Mouse (Mus musculus) neural tube, embryonic 14.5 days (tissue): Measurements from ENCODE around the gene Terb2. TPM values are rescaled to one million over a fixed set of nuclear protein-coding genes. Genes with fewer than 3 reads are reported as not detected.
A peak's percentile ranks its signal among the peaks of the same experiment; 100 is the strongest.

ENCODE experiments used
- ATAC-seq: fragments of 200-750 bp; cut with Nextera tagmentation; 2 replicates; pipeline ENCODE4 v1.8.0; 2017; ENCODE audit warnings: low read depth, mild to moderate bottlenecking, moderate TSS enrichment, moderate library complexity
- H3K27ac ChIP-seq: fragments of 300-500 bp; sonication (generic); 2 replicates; pipeline ENCODE4 v1.5.1; 2014; ENCODE audit warnings: low read depth, mild to moderate bottlenecking, control low read depth, low read length, moderate library complexity, mixed read lengths
- H3K27me3 ChIP-seq: fragments of 300-500 bp; sonication (generic); 2 replicates; pipeline ENCODE4 v1.6.1; 2014; ENCODE audit warnings: low read length; ENCODE audit not compliant: control insufficient read depth, insufficient read depth
- H3K36me3 ChIP-seq: fragments of 300-500 bp; sonication (generic); 2 replicates; pipeline ENCODE4 v1.6.1; 2014; ENCODE audit warnings: low read length, mixed read lengths; ENCODE audit not compliant: control insufficient read depth, insufficient read depth
- H3K4me1 ChIP-seq: fragments of 300-500 bp; sonication (generic); 2 replicates; pipeline ENCODE4 v1.6.1; 2014; ENCODE audit warnings: low read length; ENCODE audit not compliant: control insufficient read depth, insufficient read depth
- H3K4me2 ChIP-seq: fragments of 300-500 bp; sonication (generic); 2 replicates; pipeline ENCODE4 v1.6.1; 2014; ENCODE audit warnings: mild to moderate bottlenecking, low read depth, low read length, control low read depth
- H3K4me3 ChIP-seq: fragments of 300-500 bp; sonication (generic); 2 replicates; pipeline ENCODE4 v1.5.1; 2014; ENCODE audit warnings: low read depth, low read length, control low read depth, mixed read lengths
- H3K9ac ChIP-seq: fragments of 300-500 bp; sonication (generic); replicated peaks from 2 replicates; pipeline ENCODE4 v1.6.1; 2014; ENCODE audit warnings: low read depth, mild to moderate bottlenecking, control low read depth, low read length, mixed read lengths
- H3K9me3 ChIP-seq: fragments of 300-500 bp; sonication (generic); 2 replicates; pipeline ENCODE4 v1.6.1; 2016; ENCODE audit warnings: low read length; ENCODE audit not compliant: control insufficient read depth
- WGBS: fragments of 180-500 bp; shearing (Covaris S2); extraction: QIAGEN DNeasy Blood & Tissue Kit; methylation state at CpG from one replicate; pipeline ENCODE4 v1.1.7; 2014; 5-methylcytosine and 5-hydroxymethylcytosine counted together
- polyA plus RNA-seq: library from polyadenylated mRNA; unstranded; fragments of >200 nt; fragmentation: Nextera tagmentation; extraction: Ambion mirVana; gene quantifications from 2 replicates; pipeline ENCODE4 v1.2.1, GENCODE M21; 2014

Terb2 gene
- polyA plus RNA-seq, 1 experiment from 2014 or later = not detected

DNA sequence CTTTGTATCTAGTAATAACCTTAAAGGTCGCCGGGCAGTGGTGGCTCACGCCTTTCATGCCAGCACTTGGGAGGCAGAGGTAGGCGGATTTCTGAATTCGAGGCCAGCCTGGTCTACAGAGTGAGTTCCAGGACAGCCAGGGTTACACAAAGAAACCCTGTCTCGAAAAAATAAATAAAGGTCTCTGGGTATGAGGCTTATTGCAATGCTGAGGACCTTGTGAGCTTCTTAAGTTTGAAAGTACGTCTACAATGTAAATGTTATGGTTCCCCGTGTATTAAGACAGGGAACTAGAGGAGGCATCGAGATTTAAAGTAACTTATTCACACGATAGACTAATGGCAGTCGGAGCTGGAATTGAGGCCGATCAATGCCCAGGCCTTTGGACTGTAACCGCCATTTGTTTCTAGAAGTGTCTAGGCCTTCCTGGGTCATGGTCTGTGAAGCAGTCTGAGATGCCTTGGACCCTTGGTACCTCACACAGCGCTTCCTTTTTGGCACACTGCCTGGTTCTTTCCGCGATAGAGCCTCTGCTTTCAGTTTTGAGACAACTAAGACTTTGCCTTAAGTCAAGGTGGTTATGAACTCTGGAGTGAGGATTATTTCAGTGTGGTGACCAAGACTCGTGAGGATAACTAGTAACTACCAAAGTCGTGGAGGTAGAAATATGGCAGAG is 37.7 kb upstream of the Terb2 start:
- ATAC-seq = no peak
- Histone ChIP-seq H3K9me3 (no peaks in the 10 kb centered on the region), H3K4me1 (no peaks in the 10 kb centered on the region), H3K27ac (no peak overlapping the region; the same call in 1 of the 2 replicates), H3K27me3 (no peaks in the 10 kb centered on the region), H3K4me3 (peak overlapping the region; percentile 55), H3K9ac (peak overlapping the region; percentile 60), H3K36me3 (no peaks in the 10 kb centered on the region), H3K4me2 (peak overlapping the region; percentile 66)
- WGBS = 34% methylated on average over 18 of the region's 18 CpGs

DNA sequence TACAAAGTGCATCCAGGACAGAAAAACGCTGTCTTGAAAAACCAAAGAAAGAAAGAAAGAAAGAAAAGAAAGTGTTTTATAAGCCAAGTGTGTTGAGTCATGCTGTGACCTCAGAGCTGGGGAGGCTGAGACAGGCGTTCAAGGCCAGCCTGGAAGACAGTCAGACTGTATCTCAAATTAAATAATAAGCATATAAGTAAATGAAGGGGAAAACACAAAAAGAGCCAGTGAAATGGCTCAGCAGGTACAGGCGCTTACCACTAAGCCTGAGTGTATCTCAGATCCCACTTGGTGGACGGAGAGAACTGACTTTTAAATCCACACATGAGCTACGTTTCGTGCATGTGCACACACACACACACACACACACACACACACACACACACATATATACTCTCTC is 36.8 kb upstream of the Terb2 start:
- 94% methylated on average over 6 of the region's 6 CpGs for WGBS
- Histone ChIP-seq H3K4me2 (no peak overlapping the region), H3K9me3 (no peaks in the 10 kb centered on the region)

DNA sequence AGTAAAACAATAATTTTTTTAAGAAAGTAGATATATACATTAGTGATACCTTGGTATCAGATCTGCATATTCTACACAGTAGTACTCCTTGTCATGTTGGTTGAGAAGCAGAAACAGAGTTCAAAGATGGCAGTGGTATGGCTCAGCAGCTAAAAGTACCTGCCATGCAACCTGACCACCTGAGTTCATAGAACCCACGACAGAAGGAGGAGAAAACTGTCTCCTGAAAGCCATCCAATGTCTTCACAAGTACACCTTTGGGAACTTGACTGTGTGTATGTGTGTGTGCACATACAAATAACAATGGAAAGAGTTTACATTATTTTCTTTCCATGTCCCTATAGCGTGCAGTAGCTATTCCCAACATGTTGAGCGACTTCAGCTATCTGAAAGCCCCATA is 36.4 kb upstream of the Terb2 start:
- ATAC-seq = no peak
- H3K4me1 ChIP-seq = no peaks in the 10 kb centered on the region
- H3K36me3 ChIP-seq = no peaks in the 10 kb centered on the region
- H3K27me3 ChIP-seq = no peaks in the 10 kb centered on the region
- no peak overlapping the region for H3K9ac ChIP-seq
- no peak overlapping the region for H3K4me2 ChIP-seq
- WGBS = 91% methylated on average over 3 of the region's 3 CpGs
- no peak overlapping the region for H3K4me3 ChIP-seq
- no peak overlapping the region for H3K27ac ChIP-seq
- H3K9me3 ChIP-seq = no peaks in the 10 kb centered on the region

More for the DNA sequence above, 36.8 kb upstream of the Terb2 start:
- Histone ChIP-seq H3K4me1 (no peaks in the 10 kb centered on the region), H3K36me3 (no peaks in the 10 kb centered on the region), H3K9ac (no peak overlapping the region), H3K4me3 (no peak overlapping the region), H3K27ac (no peak overlapping the region), H3K27me3 (no peaks in the 10 kb centered on the region)
- ATAC-seq = no peak

GRCm38 (mm10) chr2:122151221-122151620 is 34.9 kb upstream of the Terb2 start:
- H3K36me3 ChIP-seq = no peaks in the 10 kb centered on the region
- no peak overlapping the region for H3K4me3 ChIP-seq
- H3K27ac ChIP-seq = no peak overlapping the region

GRCm38 (mm10) chr2:122152850-122153249 is 33.2 kb upstream of the Terb2 start:
- Histone ChIP-seq H3K4me3 (no peak overlapping the region), H3K27ac (no peak overlapping the region), H3K4me2 (no peak overlapping the region), H3K9me3 (no peaks in the 10 kb centered on the region), H3K27me3 (no peaks in the 10 kb centered on the region), H3K36me3 (no peaks in the 10 kb centered on the region), H3K4me1 (no peaks in the 10 kb centered on the region), H3K9ac (no peak overlapping the region)
- 85% methylated on average over 3 of the region's 3 CpGs for WGBS
- ATAC-seq = no peak

More at GRCm38 (mm10) chr2:122151221-122151620, 34.9 kb upstream of the Terb2 start:
- no peak overlapping the region for H3K4me2 ChIP-seq
- ATAC-seq = no peak
- H3K9ac ChIP-seq = no peak overlapping the region
- H3K27me3 ChIP-seq = no peaks in the 10 kb centered on the region
- WGBS = 91% methylated on average over 1 of the region's 1 CpGs
- no peaks in the 10 kb centered on the region for H3K4me1 ChIP-seq
- no peaks in the 10 kb centered on the region for H3K9me3 ChIP-seq

- no peak for ATAC-seq
- Histone ChIP-seq H3K4me2 (no peak overlapping the region), H3K4me1 (no peaks in the 10 kb centered on the region), H3K36me3 (no peaks in the 10 kb centered on the region), H3K4me3 (no peak overlapping the region), H3K27ac (no peak overlapping the region), H3K9me3 (no peaks in the 10 kb centered on the region), H3K27me3 (no peaks in the 10 kb centered on the region), H3K9ac (no peak overlapping the region)
- 88% methylated on average over 7 of the region's 7 CpGs for WGBS
Measured at GRCm38 (mm10) chr2:122153681-122154365, 32.2 kb upstream of the Terb2 start.

- Histone ChIP-seq H3K4me1 (no peaks in the 10 kb centered on the region), H3K4me3 (no peak overlapping the region), H3K27ac (no peak overlapping the region), H3K9ac (no peak overlapping the region), H3K9me3 (no peaks in the 10 kb centered on the region), H3K4me2 (no peak overlapping the region), H3K27me3 (no peaks in the 10 kb centered on the region), H3K36me3 (no peaks in the 10 kb centered on the region)
- ATAC-seq = no peak
- 94% methylated on average over 2 of the region's 2 CpGs for WGBS
Measured at GRCm38 (mm10) chr2:122154479-122154878, 31.6 kb upstream of the Terb2 start.

DNA sequence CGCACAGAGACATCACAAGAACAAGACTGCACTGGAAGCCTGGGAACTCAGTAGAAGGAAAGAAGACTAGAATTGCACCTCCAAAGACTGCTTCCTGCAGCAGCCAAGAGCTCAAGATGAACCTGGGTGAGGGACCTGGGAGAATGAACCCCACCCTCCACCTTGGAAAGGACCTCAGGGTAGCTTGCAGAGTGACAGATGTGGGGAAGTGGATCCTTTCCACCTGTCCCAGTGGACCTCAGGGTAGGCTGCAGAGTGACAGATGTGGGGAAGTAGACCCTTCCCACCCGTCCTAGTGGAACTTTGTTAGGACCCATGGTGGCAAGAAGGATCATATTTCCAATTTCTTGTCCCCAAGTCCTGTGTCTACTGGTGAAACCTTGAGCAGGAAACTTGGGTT is 30.8 kb upstream of the Terb2 start:
- Histone ChIP-seq H3K9me3 (no peaks in the 10 kb centered on the region), H3K27ac (no peak overlapping the region), H3K4me1 (no peaks in the 10 kb centered on the region), H3K4me2 (no peak overlapping the region), H3K4me3 (no peak overlapping the region), H3K36me3 (no peaks in the 10 kb centered on the region), H3K9ac (no peak overlapping the region), H3K27me3 (no peaks in the 10 kb centered on the region)
- ATAC-seq = no peak
- 86% methylated on average over 2 of the region's 2 CpGs for WGBS

DNA sequence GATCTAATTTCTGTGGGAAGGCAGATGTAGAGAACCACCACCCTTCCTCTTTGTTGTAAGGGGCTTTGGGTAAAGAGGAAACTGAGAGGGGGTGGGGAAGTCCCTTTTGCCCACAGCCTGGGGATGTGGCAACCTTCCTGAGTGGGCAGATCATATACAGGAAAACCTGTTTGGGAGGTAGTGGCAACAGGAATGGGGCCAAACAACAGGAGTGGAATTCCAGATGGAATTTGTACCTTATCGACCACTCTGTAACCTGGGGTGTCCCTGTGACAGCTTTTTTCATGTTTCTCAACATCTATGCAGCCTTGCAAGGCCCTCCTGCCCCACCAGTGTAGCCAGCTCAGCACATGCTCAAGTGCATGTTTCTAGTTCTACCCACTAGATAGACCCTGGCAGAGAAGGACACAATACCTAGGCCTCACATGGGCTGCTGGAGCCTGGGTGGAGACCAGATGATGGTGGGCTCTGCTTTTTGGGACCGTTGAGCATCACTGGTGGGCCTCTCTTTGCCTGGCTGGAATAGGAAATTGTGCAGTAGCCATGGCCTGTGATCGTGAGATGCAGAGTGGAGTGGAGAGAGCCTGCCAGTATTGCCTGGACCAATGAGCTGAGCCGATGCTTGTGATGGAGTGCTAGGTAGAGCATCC is 29.9 kb upstream of the Terb2 start:
- H3K9ac ChIP-seq = no peak overlapping the region
- ATAC-seq = no peak
- 95% methylated on average over 4 of the region's 4 CpGs for WGBS
- H3K36me3 ChIP-seq = no peaks in the 10 kb centered on the region
- no peaks in the 10 kb centered on the region for H3K9me3 ChIP-seq
- no peaks in the 10 kb centered on the region for H3K4me1 ChIP-seq
- no peak overlapping the region for H3K4me2 ChIP-seq
- H3K27ac ChIP-seq = no peak overlapping the region
- no peaks in the 10 kb centered on the region for H3K27me3 ChIP-seq
- no peak overlapping the region for H3K4me3 ChIP-seq
